Mouse (Mus musculus): ENCODE measurements at regions not wholly inside any gene's neighbourhood (a gene's known extent, or its start where the extent isn't known, plus 50 kb on each side); places are given as distances from the start of the nearest gene placed in this dataset.

DNA sequence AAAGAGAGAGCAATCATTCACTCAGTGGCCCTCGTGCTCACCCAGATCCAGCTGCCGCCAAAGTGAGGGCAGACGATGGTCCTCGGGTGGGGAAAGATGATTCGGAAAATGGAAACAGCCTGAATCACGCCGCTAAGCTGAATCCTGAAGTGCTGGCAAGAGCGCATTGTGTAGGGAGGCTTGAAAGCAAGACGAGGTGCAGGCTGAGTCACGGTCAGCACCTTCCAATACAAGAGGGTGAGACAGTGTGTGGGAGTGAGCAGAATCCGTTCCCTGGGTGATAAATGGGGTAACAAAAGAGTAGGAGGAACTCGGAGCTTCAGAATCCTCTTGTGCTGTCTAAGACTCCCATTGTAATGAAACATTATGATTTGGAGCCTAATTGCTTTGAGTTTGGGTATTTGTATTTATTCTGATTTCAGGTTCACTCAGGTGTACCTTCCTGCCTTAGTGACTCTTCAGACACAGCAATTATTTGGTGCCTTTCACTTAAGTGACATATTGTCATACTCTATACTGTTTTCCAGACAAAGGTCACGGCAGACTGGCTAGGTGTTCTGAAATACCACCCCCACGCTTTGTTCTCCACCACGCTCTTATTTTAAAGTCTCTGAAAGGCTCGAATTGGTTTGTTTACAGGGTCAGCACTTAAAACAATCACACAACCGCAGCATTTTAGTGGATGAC is 70.0 kb downstream of the Mbip start:
- no peak for ATAC-seq (replicated peaks; ENCODE audit: low FRiP score)

DNA sequence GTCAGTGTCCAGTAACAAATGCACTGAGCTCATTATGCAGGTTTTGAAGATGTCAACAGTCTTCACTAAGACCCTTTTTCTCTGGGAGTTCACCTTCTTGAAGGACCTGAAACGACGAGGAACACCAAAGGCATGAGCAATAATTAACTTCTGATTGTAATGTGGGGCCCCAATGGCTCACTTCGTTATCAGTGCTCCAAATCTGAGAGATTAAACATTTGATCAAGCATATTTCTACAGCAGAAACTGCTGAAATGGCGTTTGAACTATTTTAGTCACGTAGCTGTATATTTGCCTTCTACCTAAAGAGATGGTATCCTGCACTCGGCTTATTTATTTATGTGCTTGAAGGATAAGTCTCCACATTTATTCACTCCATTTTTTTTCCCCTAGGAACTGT is 80.6 kb downstream of the Mbip start:
- 79% methylated on average over 6 of the region's 6 CpGs for WGBS

More for the DNA sequence above, 70.0 kb downstream of the Mbip start:
- H3K9ac ChIP-seq (ENCODE audit: low read length), result no peak overlapping the region
- no peaks in the 10 kb centered on the region for H3K27me3 ChIP-seq (ENCODE audit: control insufficient read depth, insufficient read depth, low read length)
- no peaks in the 10 kb centered on the region for H3K36me3 ChIP-seq (ENCODE audit: control insufficient read depth, insufficient read depth, low read length)
- 46% methylated on average over 17 of the region's 17 CpGs for WGBS
- no peak overlapping the region for H3K4me3 ChIP-seq (ENCODE audit: low read depth, low read length)
- DNase-seq (ENCODE audit: low spot score), result no peak
- H3K27ac ChIP-seq (ENCODE audit: low read depth, low read length), result no peak overlapping the region
- H3K9me3 ChIP-seq (ENCODE audit: control insufficient read depth, low read length), result no peaks in the 10 kb centered on the region
- no peak overlapping the region for H3K4me2 ChIP-seq (ENCODE audit: low read depth, low read length, severe bottlenecking)
- no peaks in the 10 kb centered on the region for H3K4me1 ChIP-seq (replicated peaks; ENCODE audit: control insufficient read depth, insufficient read depth, low read length)

DNA sequence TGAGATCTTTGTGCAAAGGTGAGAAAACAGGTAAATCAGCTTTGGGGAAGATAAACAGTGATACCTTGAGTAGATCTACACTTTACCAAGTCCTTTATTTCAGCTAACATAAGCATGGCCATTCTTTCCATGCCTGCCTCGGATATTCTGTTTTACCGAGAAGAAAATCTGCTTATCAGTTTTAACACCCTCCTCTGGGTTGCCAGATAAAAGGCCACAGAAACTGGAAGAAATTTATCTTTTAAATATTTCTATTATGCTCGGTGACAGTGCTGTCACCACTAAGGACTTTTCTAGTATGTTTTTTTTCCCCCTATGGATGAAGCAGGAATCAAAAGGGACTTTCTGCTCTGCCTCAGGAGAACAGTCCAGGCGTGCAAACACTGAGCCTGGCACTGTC is 84.2 kb downstream of the Mbip start:
- WGBS, result 84% methylated on average over 4 of the region's 4 CpGs
- no peak overlapping the region for H3K9ac ChIP-seq (ENCODE audit: low read length)
- no peaks in the 10 kb centered on the region for H3K36me3 ChIP-seq (ENCODE audit: control insufficient read depth, insufficient read depth, low read length)
- DNase-seq (ENCODE audit: low spot score) (no peak), ATAC-seq (replicated peaks; ENCODE audit: low FRiP score) (no peak)
- H3K4me3 ChIP-seq (ENCODE audit: low read depth, low read length), result no peak overlapping the region
- no peak overlapping the region for H3K27ac ChIP-seq (ENCODE audit: low read depth, low read length)
- no peaks in the 10 kb centered on the region for H3K27me3 ChIP-seq (ENCODE audit: control insufficient read depth, insufficient read depth, low read length)
- no peak overlapping the region for H3K4me2 ChIP-seq (ENCODE audit: low read depth, low read length, severe bottlenecking)
- no peaks in the 10 kb centered on the region for H3K9me3 ChIP-seq (ENCODE audit: control insufficient read depth, low read length)
- H3K4me1 ChIP-seq (replicated peaks; ENCODE audit: control insufficient read depth, insufficient read depth, low read length), result peaks cover 9% of the 10 kb centered on the region; the same call in 1 of the 2 replicates

More for the DNA sequence above, 80.6 kb downstream of the Mbip start:
- Histone ChIP-seq H3K36me3 (ENCODE audit: control insufficient read depth, insufficient read depth, low read length) (no peaks in the 10 kb centered on the region), H3K9me3 (ENCODE audit: control insufficient read depth, low read length) (no peaks in the 10 kb centered on the region), H3K4me3 (ENCODE audit: low read depth, low read length) (no peak overlapping the region), H3K27ac (ENCODE audit: low read depth, low read length) (no peak overlapping the region), H3K4me1 (replicated peaks; ENCODE audit: control insufficient read depth, insufficient read depth, low read length) (no peaks in the 10 kb centered on the region), H3K4me2 (ENCODE audit: low read depth, low read length, severe bottlenecking) (no peak overlapping the region), H3K27me3 (ENCODE audit: control insufficient read depth, insufficient read depth, low read length) (no peaks in the 10 kb centered on the region), H3K9ac (ENCODE audit: low read length) (no peak overlapping the region)
- ATAC-seq (replicated peaks; ENCODE audit: low FRiP score) (no peak), DNase-seq (ENCODE audit: low spot score) (no peak)

DNA sequence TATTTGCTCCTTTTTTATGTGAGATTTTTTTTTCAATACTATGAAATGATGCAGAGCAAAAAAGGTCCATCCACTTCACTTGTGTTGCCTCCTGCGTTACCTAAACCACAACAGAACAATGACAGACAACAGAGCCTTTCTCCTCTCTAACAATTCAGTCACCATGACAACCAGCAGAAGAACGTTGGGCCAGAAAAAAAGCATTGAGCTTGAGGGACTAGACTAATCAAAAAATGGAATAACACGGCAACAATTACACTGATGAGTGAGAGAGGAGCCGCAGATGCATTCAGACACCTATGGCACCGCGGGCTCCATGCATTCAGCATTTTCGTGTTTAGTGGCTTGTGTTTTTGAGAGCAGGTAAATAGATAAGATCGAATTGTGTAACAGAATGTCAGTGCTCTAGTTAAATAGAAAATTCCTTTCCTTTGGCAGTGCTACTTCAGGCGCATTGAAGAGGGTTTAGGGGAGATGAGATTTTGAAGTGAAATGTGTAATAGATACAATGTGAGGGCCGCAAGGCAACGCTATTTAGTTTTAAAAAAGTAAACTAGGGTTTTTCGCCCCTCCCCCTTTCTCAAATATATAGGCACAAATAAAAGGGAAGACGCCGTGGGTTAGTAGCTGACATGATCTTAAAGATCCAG is 87.2 kb downstream of the Mbip start:
- Histone ChIP-seq H3K27me3 (ENCODE audit: control insufficient read depth, insufficient read depth, low read length) (no peaks in the 10 kb centered on the region), H3K4me2 (ENCODE audit: low read depth, low read length, severe bottlenecking) (peak overlapping the region; percentile 26; the same call in 1 of the 2 replicates), H3K27ac (ENCODE audit: low read depth, low read length) (no peak overlapping the region), H3K4me3 (ENCODE audit: low read depth, low read length) (no peak overlapping the region), H3K4me1 (replicated peaks; ENCODE audit: control insufficient read depth, insufficient read depth, low read length) (peaks cover 9% of the 10 kb centered on the region; the same call in 1 of the 2 replicates), H3K9ac (ENCODE audit: low read length) (no peak overlapping the region), H3K9me3 (ENCODE audit: control insufficient read depth, low read length) (no peaks in the 10 kb centered on the region), H3K36me3 (ENCODE audit: control insufficient read depth, insufficient read depth, low read length) (no peaks in the 10 kb centered on the region)
- WGBS, result 43% methylated on average over 14 of the region's 14 CpGs
- DNase-seq (ENCODE audit: low spot score) (no peak), ATAC-seq (replicated peaks; ENCODE audit: low FRiP score) (peak; percentile 82)

DNA sequence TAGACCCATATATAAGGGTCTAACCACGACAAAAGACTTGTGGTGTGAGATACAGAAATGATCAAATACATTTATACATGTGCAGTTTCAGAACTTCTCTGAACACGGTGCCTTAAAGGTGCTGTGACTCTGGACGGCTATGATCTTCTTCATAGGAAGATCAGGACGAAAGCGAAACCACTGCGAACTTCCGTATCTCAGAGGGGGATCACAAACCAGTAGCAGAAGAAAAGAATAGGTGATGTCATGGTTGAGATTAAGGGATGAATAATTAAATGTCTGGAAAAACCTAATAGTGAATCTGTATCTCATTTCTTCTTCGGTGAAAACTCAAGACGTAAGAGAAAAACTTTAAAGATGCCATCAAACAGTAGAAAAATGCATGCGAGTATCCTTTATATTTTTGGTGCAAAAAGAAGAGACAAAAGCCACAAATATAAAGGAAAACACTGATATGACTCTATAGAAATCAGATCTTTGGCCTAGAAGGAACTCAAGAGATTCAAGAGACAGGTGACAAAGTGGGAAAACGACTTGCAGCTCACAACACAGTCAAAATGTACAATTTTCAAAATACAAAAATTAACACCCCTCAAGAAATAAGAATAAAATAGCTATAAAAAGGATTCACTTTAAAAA is 89.3 kb downstream of the Mbip start:
- Histone ChIP-seq H3K9ac (ENCODE audit: low read length) (no peak overlapping the region), H3K27ac (ENCODE audit: low read depth, low read length) (no peak overlapping the region), H3K27me3 (ENCODE audit: control insufficient read depth, insufficient read depth, low read length) (no peaks in the 10 kb centered on the region; the same call in 1 of the 2 replicates), H3K4me1 (replicated peaks; ENCODE audit: control insufficient read depth, insufficient read depth, low read length) (peaks cover 9% of the 10 kb centered on the region; the same call in 1 of the 2 replicates), H3K9me3 (ENCODE audit: control insufficient read depth, low read length) (no peaks in the 10 kb centered on the region), H3K4me3 (ENCODE audit: low read depth, low read length) (no peak overlapping the region), H3K4me2 (ENCODE audit: low read depth, low read length, severe bottlenecking) (no peak overlapping the region), H3K36me3 (ENCODE audit: control insufficient read depth, insufficient read depth, low read length) (no peaks in the 10 kb centered on the region)
- ATAC-seq (replicated peaks; ENCODE audit: low FRiP score), result no peak
- no peak for DNase-seq (ENCODE audit: low spot score)
- WGBS, result 93% methylated on average over 11 of the region's 11 CpGs

DNA sequence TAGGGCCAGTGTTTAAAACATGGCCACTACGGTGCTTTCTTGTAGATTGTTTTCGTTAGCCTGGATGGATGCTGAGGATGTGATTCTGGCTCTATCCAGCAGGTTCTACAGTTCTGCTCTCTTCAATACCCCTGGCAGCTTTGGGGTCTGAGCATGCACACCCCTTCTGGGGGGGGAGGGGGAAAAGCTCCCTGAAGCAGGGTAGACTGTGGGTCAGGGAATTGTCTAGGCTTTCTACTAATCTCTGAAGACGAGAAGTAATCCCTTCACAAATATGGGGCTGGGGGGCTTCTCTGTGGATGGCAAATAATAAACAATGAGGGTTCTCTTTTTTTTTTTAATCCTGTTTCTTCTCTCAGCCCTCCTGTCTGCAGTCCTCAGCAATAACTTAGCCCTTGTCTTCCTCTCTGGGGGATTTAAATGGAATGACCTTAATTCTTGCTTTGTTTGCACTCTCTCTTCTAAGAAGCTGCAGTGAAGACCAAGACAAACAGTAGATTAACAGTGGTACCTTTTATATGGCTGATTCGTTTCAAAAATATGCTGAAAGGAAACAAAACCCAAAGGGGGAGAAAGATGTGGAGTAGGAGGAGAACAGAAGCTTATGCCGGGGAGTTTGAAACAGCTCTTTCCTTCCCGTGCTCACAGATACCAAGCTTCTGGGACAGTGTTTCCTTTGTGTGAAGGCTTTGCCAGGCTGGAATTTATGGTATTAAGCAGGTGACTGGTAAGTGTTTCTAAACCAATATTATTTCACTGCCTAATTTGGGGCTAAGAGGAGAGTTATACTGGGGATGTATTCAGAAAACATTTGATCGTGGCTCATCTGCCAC is 92.9 kb downstream of the Mbip start:
- H3K27ac ChIP-seq (ENCODE audit: low read depth, low read length), result no peak overlapping the region
- H3K9ac ChIP-seq (ENCODE audit: low read length), result no peak overlapping the region
- no peak for DNase-seq (ENCODE audit: low spot score)
- 25% methylated on average over 7 of the region's 7 CpGs for WGBS
- H3K9me3 ChIP-seq (ENCODE audit: control insufficient read depth, low read length), result no peaks in the 10 kb centered on the region
- H3K27me3 ChIP-seq (ENCODE audit: control insufficient read depth, insufficient read depth, low read length), result no peaks in the 10 kb centered on the region; the same call in 1 of the 2 replicates
- H3K4me3 ChIP-seq (ENCODE audit: low read depth, low read length), result no peak overlapping the region
- ATAC-seq (replicated peaks; ENCODE audit: low FRiP score), result no peak; the same call in 1 of the 2 replicates
- H3K4me1 ChIP-seq (replicated peaks; ENCODE audit: control insufficient read depth, insufficient read depth, low read length), result no peaks in the 10 kb centered on the region; the same call in 1 of the 2 replicates
- no peak overlapping the region for H3K4me2 ChIP-seq (ENCODE audit: low read depth, low read length, severe bottlenecking)
- H3K36me3 ChIP-seq (ENCODE audit: control insufficient read depth, insufficient read depth, low read length), result no peaks in the 10 kb centered on the region

DNA sequence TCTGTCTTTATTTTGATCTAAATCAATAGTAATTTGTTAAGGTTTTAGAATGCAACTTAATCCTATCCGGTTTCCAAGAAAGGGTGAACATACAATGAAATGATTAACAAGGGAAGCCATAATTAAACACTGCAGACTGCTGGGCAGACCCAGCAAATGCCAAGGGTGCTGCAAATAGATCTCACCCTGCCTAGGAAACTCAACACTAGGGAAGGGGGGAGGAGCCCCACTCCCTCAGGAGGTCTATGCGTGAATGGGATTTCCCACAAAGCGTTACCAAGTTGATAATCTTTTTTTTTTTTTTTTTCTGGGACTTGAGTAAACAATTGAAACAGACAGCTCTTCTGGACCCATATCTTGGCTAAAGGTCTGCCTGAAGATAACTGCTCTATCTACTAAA is 95.4 kb downstream of the Mbip start:
- no peaks in the 10 kb centered on the region; the same call in 1 of the 2 replicates for H3K27me3 ChIP-seq (ENCODE audit: control insufficient read depth, insufficient read depth, low read length)
- 13% methylated on average over 3 of the region's 3 CpGs for WGBS
- no peaks in the 10 kb centered on the region for H3K9me3 ChIP-seq (ENCODE audit: control insufficient read depth, low read length)
- no peak for ATAC-seq (replicated peaks; ENCODE audit: low FRiP score)
- H3K4me1 ChIP-seq (replicated peaks; ENCODE audit: control insufficient read depth, insufficient read depth, low read length), result no peaks in the 10 kb centered on the region; the same call in 1 of the 2 replicates
- no peak overlapping the region for H3K4me3 ChIP-seq (ENCODE audit: low read depth, low read length)
- no peak for DNase-seq (ENCODE audit: low spot score)
- no peaks in the 10 kb centered on the region for H3K36me3 ChIP-seq (ENCODE audit: control insufficient read depth, insufficient read depth, low read length)
- no peak overlapping the region for H3K4me2 ChIP-seq (ENCODE audit: low read depth, low read length, severe bottlenecking)
- H3K9ac ChIP-seq (ENCODE audit: low read length), result no peak overlapping the region
- H3K27ac ChIP-seq (ENCODE audit: low read depth, low read length), result no peak overlapping the region

DNA sequence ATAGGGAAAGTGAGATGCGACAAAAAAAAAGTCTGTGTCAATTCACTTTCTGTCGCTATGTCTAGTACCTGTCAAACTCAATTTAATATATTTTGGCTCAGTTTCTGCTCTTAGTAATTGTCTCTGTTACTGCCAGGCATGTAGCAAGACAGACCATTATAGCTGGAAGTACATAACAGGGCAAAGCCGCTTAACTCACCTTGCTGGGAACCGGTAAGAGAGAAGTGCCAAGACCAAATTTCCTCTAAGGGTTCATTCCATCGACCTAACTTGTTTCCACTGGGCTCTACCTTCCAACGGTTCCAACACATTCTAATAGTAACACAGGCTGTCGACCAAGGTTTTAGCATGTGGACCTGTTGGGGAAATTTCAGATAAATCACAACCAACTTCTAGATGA is 99.3 kb downstream of the Mbip start:
- H3K27me3 ChIP-seq (ENCODE audit: control insufficient read depth, insufficient read depth, low read length), result no peaks in the 10 kb centered on the region
- H3K9me3 ChIP-seq (ENCODE audit: control insufficient read depth, low read length), result no peaks in the 10 kb centered on the region
- no peaks in the 10 kb centered on the region for H3K36me3 ChIP-seq (ENCODE audit: control insufficient read depth, insufficient read depth, low read length)
- H3K4me2 ChIP-seq (ENCODE audit: low read depth, low read length, severe bottlenecking), result no peak overlapping the region
- H3K4me3 ChIP-seq (ENCODE audit: low read depth, low read length), result no peak overlapping the region
- H3K27ac ChIP-seq (ENCODE audit: low read depth, low read length), result no peak overlapping the region
- no peak overlapping the region for H3K9ac ChIP-seq (ENCODE audit: low read length)
- DNase-seq (ENCODE audit: low spot score) (no peak), ATAC-seq (replicated peaks; ENCODE audit: low FRiP score) (no peak)
- 90% methylated on average over 7 of the region's 7 CpGs for WGBS
- no peaks in the 10 kb centered on the region; the same call in 1 of the 2 replicates for H3K4me1 ChIP-seq (replicated peaks; ENCODE audit: control insufficient read depth, insufficient read depth, low read length)
